Mouse (Mus musculus) brain, embryonic 18.5 days (tissue): Measurements from ENCODE around the gene Hoxb4.

Experiments
- DNase-seq: peaks from one replicate; pipeline ENCODE4 v3.0.0-alpha.2; 2012; ENCODE audit warnings: low read depth, low spot score

Hoxb4 gene

DNA sequence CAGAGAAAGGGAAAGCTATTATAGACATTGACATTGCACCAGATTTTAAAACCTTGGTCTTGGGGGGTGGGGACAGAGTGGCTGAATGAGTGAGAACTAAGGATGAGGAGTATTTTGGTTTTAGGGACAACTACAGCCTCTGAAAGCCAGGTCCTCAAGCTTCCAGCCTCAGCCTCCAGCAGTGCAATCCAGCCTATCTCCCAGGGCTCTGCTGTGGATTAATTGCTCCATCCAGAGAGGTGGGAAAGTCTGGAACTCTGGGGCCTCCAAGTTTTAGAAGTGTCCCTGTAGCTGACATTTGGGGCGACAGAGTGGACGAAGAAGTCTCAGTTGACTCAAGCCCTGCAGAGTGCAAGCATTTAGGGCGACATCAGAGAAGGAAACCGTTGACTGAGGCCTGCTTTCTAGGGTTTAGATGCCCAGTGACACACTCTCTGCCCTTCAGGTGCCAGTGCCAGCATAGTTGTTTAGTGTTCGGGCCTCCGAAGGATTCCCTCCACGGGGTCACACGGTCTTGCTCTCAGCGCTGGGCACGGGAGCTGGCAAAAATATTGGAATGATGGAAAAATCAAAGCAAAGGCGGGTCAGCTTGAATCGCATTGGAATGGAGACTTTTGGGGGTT lies 4.2 kb upstream of the Hoxb4 start:
- no peak for DNase-seq

DNA sequence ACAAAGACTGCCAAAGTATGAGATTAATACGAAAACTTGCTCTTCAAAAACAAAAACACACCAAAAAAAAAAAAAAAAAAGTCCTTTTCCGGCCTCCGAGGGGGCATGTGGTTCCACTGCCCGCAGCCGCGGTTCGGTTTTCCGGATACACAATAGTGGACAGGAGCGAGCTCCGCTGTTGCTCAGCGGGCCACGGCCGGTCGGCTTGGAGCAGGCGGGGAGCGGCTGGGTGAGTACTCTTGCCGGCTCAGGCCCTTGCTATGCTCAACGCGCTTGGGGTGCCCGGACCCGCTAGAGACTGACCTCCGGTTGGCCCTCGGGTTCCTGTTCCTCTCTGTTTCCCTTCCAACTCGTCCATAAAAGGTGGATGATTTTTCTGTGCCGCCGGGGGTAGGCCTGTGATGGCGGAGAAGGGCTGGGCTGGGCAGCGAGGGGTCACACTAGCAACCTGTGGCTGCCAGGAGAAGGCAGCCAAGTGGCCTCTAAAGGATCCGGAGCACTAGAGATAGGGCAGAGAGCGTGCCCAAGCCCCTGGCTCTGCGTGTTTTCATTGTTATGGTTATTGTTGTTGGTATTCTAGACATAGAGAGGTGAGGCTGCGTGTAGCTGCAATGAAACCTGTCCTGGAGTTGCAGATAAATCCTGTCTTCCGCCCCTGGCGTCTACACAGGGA lies 3.3 kb upstream of the Hoxb4 start:
- no peak for DNase-seq

DNA sequence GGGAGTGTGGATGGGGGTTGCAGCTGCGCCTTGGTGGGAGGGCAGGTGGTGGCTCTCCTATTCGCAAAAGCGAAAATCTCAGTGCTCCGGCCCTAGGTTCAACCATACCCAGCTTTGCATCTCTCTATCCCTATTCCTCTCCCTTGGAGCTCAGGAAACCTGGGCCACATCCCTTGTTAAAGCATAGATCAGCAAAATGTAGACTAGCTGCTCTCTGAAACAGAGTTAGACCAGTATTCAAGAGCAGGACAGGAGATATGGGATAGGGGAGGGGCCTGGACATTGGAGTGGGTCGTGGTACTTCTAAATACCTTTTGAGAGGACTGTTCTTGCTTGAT lies 2.8 kb upstream of the Hoxb4 start:
- no peak for DNase-seq

GRCm38 (mm10) chr11:96316696-96317607 lies 1.1 kb upstream of the Hoxb4 start:
- no peak for DNase-seq

- no peak for DNase-seq
Observed at GRCm38 (mm10) chr11:96318368-96319070, 452 bp downstream of the Hoxb4 start.

GRCm38 (mm10) chr11:96319071-96319902 lies 1.2 kb downstream of the Hoxb4 start:
- DNase-seq: no peak

DNA sequence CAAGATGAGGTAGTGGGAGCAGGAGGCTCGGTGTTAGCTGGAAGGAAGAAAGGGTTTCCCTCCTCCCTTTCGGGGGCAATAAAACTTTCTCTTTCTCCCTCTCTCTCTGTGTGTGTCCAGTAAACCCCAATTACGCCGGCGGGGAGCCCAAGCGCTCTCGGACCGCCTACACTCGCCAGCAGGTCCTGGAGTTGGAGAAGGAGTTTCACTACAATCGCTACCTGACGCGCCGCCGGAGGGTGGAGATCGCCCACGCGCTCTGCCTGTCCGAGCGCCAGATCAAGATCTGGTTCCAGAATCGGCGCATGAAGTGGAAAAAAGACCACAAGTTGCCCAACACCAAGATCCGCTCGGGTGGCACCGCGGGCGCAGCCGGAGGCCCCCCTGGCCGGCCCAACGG lies 1.8 kb downstream of the Hoxb4 start:
- DNase-seq: no peak

DNA sequence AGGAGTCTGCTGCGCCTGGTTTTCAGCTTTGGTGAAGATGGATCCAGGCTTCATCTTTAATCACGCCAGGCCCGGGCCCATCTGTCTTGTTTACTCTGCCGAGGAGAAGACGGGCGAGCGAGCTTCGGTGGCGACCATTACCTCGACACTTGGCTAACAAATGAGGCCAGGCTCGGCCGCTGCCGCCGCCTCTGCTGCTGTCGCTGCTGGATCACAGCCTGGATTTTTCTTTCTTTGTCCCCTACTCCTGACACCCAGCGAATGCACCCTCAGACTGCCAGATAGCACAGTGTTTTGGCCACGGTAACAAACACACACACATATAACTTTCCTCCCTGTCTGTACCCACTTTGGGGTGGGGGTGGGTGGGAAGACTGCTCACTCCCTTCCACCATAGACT lies 2.6 kb downstream of the Hoxb4 start:
- no peak for DNase-seq

DNA sequence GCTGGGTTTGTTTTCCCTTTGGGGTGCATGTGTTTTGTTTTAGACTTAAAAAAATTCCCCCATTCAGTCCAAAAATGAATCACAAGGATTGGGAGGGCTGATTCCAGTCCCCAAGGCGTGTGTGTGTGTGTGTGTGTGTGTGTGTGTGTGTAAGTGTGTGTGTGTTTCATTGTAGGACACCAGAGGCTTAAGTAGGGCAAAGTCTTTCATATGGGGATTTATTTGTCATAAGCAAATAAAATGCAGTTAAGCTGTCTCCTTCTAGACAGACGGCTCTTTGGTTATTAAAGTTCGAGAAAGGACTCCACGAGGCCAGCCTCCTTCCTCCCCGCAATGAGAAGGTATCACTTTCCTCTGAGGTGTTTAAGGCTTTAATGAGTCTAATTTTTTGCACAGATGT lies 3.8 kb downstream of the Hoxb4 start:
- no peak for DNase-seq

DNA sequence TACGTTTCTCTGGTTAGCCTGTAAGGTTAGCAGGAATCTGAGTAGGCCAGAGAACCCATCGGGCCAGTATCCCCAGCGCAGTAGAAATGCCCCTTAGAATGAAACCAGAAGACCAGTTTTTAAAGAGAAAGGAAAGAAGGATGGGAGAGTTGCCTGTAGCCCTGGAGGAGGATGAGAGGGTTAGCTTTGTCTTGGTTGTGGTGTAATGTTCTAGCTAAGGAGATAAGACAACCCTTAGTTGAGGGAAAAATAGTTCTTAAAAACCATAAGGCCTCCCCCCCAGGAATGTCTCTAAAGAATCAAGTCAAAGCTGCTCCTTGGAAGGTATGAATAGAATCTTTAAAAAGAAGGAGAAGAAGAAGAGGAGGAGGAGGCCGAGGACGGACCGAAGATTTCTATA lies 4.7 kb downstream of the Hoxb4 start:
- DNase-seq: no peak

DNA sequence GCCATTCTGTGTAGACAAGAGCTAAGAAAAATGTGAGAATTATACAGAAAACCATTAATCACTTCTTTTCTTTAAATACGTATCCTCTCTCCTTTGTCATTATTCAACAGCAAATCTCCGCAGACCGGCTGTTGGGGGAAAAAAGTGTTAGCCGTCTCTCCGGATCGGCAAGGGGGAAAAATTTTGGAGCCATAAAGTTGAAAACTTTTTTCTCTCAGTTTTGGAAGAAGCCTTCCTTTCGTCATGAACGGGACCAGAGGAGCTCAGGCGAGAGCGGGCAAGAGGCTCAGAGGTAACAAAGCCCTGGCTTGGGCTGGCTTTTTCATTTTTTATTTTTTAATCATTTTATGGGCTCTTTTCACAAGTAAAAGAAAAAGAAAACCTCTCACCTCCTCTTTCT lies 5.1 kb downstream of the Hoxb4 start, which contains the start of gene Hoxb3:
Gene Hoxb3 (plus strand): TSS at position 173 of the 400 bp plus-strand sequence.
- no peak for DNase-seq

DNA sequence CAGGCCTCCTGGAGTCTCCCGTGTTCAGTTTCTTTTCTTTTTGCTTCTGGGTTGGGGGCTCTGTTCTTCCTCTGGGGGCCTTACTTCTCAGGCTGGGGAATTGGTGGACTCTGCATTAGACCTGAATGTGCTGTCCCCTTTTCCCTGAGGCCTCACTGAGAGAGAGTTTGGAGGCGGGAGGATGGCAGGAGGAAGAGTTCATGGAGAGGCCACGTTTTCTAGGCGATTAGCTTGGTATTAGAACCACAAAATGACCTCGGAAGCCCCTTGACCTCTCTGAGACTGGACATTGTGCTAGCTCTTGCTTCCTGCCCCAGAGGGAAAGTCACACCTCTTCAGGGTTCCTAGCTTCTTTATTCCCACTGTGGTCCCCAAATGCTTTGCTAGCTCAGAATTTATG lies 6.1 kb downstream of the Hoxb4 start:
- DNase-seq: no peak

DNA sequence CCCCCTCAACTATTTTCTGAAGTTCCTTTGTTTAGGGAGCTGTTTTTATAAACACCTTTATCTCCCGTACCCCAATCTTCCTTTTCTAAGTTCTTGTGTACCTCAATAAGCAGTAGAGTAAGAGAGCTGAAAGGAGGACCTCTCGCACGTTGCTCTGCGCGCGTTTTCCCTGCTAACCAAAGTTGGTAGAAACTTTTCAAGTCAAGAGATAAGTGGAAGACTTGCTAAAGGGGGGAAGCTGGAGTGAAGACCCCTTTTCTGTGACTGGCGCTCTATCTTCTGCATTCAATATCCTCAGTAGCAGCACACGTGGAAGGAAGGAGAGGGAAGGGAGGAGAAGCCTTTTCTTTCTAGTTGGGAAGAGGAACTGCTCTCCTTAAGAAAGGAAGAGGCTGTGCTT lies 6.9 kb downstream of the Hoxb4 start:
- no peak for DNase-seq

GRCm38 (mm10) chr11:96325747-96326212 lies 7.7 kb downstream of the Hoxb4 start:
- DNase-seq: no peak

DNA sequence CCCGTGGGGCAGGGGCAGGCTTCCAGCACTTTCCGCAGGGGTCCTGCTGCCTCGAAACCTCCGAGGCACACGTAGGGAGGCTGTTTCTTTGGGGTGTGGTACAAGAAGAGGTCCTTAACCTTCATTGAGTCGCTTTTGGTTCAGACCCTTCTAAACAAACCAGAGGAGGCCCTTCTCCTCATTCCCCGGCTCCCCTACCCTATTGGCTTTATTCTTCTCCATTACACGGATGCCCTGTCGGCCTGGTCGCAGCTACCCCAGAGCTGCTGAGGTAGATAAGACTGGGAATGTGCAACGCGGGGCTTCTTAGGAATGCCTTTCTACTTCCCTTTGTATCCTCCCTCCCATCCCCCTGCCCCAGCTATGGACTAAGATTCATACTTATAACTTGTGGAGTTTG lies 8.6 kb downstream of the Hoxb4 start:
- DNase-seq: no peak

DNA sequence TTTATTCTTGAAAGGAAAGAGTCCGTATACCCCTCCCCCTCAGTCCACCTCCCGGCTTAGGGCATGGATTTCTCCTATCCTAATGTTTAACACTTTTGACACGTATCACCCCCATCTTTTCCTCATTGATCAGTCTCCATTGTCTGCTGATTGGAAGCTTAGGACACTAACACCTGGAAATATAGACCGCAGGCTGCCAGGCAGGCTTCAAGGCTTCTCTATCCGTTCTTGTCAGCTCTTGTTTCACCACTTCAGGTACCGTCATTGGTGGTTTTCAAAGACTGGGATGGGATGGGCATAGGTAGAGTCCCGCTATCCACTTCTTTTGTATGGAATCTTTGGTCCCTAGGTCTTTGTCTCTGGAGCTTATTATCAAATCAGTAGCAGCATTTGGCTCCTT lies 9.1 kb downstream of the Hoxb4 start:
- DNase-seq: no peak

DNA sequence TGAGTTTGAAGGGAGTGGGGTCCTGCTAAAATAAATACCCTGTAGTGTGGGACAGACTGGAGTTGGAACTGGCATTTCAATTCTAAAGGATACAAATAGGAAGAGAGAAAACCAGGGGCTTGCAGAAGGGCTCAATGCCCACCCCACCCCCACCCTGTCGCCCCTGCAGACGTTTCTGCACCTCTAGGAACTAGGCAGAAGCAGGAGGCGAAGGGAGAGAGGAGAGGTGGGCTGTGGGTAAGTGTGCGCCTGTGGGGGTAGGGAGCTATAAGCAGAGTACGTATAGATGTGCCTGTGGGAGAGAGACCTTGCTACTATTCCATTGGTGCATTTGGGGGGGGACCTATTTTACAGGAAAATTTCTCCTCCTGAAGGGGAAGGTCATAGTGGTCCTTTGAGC lies 9.7 kb downstream of the Hoxb4 start:
- no peak for DNase-seq

DNA sequence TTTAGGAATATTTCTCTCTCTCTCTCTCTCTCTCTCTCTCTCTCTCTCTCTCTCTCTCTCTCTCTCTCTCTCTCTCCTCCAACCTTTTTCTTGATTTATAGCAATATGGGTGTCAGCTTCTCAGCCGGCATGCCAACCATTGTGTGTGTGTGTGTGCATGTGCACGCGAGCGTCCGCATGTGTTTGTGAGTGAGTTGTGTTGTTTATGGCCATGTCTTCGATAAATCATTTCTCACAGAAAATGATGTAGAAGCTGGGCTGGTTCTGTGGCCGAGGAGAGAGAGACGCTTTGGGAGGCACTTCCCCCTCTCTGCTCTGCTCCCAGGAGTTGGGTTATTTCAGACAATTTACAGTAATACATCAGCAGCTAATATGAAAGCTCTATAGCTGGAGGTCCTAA lies 10.5 kb downstream of the Hoxb4 start:
- no peak for DNase-seq

GRCm38 (mm10) chr11:96332105-96332504 lies 14.0 kb downstream of the Hoxb4 start:
- no peak for DNase-seq

DNA sequence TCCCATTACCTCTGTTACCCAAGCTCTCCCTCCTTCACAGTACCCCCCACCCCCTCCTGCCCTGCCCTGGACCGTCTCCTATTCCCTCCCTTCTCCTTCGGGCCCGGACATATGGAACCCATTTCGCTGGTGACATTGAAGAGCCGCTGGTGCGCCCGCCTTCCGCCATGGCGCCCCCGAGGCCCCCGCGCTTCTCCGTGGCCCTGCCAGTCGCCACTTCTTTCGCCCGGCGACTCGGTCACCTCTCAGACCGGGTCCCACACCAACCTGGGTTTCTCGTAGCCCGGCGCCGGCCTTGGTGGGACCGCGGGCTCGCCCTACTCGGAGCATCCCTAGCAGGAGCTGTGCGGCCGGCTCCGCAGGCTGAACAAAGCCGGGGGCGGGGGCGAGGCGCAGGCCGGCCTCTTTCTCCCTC lies 14.6 kb downstream of the Hoxb4 start:
- no peak for DNase-seq
